Mouse (Mus musculus): ENCODE measurements around the gene Zup1.

DNA sequence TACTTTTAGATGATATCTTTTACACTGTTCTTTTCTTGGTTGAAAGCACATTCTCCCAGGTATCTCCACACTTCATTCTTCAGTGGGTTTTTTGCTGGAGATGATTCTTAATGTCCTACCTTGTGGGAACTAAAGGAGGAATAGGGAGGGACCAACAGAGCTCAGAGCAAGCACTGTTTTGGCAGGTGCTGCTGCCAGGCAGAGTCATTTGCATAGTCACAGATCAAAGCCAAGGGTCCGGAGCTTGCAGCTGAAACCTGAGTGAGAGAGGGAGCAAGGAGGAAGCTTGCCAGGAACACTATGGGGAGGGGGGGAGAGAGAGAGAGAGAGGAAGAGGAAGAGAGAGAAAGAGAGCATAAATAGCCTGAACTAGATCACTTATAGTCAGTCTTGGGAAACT, 80.6 kb downstream of the Zup1 start:
- TF ChIP-seq POLR2A (IDR thresholded peaks at IDR 0.05; ENCODE audit: low read depth, low read length) (no peak), CTCF (IDR thresholded peaks at IDR 0.05; ENCODE audit: extremely low read depth, insufficient read length, insufficient replicate concordance, low read depth, low read length) (no peak)
